Mouse (Mus musculus) E14TG2a.4 (cell line): Measurements from ENCODE around the gene Gm15737.

Source experiments
- CTCF ChIP-seq: conservative IDR thresholded peaks from 2 replicates; pipeline ENCODE4 v1.5.1; 2014; ENCODE audit warnings: low read length
- NANOG ChIP-seq: IDR thresholded peaks from 2 replicates; pipeline ENCODE4 v1.6.1; 2014; ENCODE audit warnings: borderline replicate concordance, low read length, mixed read lengths

DNA sequence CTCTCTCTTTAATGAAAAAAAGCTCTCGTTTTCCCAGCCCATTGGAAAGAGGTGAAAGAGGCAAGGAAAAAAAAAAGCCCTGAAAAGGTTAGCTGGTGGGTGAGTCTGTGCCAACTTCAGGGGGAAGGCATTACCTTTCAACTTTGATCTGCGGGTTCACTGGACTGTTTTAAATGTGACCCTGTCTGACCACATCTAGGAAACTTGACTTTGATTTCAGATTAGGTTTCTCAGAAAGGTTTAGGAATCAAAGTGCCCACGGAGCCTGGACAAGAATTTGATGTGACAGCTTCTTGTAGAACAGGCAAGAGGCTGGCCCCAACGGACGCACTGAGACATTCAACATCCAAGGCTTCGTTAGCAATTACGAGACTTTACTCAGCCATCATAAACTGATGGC is 45.2 kb upstream of the Gm15737 start:
- TF ChIP-seq CTCF (no peak), NANOG (no peak)
